Mouse (Mus musculus): Measurements from ENCODE around the gene 4632433K11Rik.

- TF ChIP-seq CTCF (IDR thresholded peaks at IDR 0.05; ENCODE audit: borderline replicate concordance, control insufficient read depth, extremely low read depth, insufficient read depth, low read length, poor library complexity), result no peak
- no peak for TF ChIP-seq POLR2A (IDR thresholded peaks at IDR 0.05; ENCODE audit: control insufficient read depth, extremely low read depth, insufficient read depth, low read length, poor library complexity)
Measured at GRCm38 (mm10) chr7:5056651-5057263, 22.8 kb downstream of the 4632433K11Rik start.

All from thymus, adult 2 months (tissue).